Mouse (Mus musculus) ovary, postnatal 10 days (tissue): ENCODE data around the gene Vmn2r23.
"Not testable (repeated sequence)": the region's sequence is repeated elsewhere in the genome, so short reads cannot be mapped to it uniquely, and the experiment has no call there.

Source experiments
- DNase-seq: peaks from one replicate; pipeline ENCODE4 v3.0.0; 2022; ENCODE audit warnings: low spot score

Vmn2r23 gene

DNA sequence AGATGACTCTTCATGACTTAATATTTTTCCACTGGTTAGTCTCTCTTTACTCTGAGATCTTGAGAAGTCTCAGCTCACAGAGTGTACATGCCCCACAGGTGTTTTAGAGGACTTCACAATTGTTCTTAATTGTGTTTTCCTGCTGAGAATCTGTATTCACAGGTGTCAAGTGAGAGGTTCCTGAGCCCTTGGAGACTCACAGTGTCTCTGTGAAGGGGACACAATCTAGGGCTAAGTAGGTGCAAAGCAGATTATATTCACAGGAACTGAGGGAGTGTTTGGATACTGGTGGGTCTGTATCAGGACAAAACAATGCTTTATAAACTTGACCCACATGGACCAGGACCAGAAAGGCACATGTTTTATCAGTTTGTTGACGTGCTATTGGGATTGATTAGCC, at the start of gene Vmn2r23:
Vmn2r23 (plus strand) TSS at position 301 of the 400 bp plus-strand sequence.
- no peak for DNase-seq

- DNase-seq, result no peak
These were observed 45.4 kb upstream of the Vmn2r23 start for GRCm38 (mm10) chr6:123657040-123657439.

- not testable (repeated sequence) for DNase-seq
These were observed 5.8 kb upstream of the Vmn2r23 start for GRCm38 (mm10) chr6:123696639-123697038.

DNA sequence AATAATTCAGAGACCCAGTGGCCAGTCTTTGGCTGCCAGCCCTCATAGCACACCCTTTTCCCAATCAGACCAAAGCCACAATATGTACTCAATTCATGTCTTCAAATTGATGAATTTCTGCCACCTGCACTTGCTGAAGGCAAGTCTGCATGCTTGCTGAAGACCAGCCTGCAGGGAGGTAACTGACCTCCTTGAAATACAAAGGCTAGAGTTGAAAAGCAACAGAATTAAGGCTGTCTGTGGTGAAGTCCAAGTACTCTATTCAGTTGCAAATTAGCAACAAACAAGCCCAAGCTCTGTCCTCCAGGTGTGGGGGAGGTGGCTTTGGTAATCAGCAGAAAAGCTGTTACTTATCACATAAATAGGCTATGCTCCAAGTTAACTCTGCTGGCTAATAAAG, 5.3 kb upstream of the Vmn2r23 start:
- DNase-seq, result no peak

DNA sequence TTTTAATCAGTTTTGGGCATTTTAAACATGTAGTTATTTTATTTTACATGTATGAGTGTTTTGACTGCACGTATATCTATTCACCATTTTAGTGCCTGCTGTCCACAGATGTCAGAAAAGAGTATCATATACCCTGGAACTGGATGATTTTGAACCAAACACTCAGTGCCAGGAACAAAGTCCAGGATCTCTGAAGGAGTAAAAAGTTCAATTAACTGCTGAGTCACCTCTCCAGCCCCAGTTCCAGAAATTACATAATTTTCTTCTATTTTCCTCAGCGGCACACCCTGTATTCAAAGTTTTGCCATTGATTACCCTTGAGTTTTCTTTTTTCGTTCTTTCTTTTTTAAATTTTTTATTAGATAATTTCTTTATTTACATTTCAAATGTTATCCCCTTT, 67.6 kb downstream of the Vmn2r23 start:
- no peak for DNase-seq

- no peak for DNase-seq
These were observed 76.1 kb downstream of the Vmn2r23 start, which contains the start of gene Vmn2r24 for GRCm38 (mm10) chr6:123778579-123778978. Vmn2r24 (plus strand) TSS chr6:123778879.

GRCm38 (mm10) chr6:123784857-123785256, 82.4 kb downstream of the Vmn2r23 start:
- DNase-seq, result no peak

GRCm38 (mm10) chr6:123793746-123794145, 91.3 kb downstream of the Vmn2r23 start:
- no peak for DNase-seq
